Mouse (Mus musculus) 3T3-L1 (cell line): ENCODE measurements around the gene Tomm70a.

Source experiments
- DNase-seq: peaks from one replicate; pipeline ENCODE4 v3.0.0-alpha.2; 2015; ENCODE audit warnings: low read depth, low spot score

The Tomm70a gene

DNA sequence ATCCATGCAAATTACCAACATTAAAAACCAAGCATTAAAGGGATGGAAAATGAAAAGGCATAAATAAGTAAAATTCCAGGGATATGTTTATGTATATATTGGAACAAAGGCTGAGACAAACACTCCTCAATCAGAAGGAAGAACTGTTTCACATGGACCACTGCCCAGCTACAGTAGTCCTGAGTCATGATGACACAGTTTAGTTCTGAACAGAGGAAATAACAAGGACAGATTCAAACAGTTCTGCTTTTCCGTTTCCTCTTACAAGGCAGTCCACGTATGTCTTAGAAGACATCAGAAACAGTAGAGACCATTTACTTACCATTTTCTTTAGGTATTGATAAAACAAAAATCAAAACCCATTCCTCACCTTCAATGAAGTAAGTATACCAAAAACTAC lies 68.0 kb downstream of the Tomm70a start:
- peak; percentile 79 for DNase-seq

- no peak for DNase-seq
Measured at GRCm38 (mm10) chr16:57190390-57190789, 68.9 kb downstream of the Tomm70a start.

DNA sequence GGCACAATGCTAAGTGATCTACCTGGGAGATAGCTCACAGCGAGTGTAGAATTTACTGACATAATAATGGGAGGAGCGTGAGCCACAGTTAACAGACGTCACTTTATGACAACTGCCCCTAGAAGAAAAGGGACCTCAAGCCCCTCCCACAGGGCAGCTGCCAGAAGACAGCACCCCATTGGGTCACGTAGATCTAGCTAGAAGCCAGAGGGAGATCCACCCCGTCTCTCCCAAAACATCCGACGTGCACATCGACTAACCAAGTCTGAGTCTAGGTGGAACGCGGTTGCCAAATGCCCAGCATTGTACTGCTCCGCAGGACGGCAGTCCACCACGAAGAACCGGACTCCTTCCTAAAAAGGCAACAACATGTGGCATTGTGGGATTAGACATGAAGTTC lies 69.7 kb downstream of the Tomm70a start:
- DNase-seq, result no peak

GRCm38 (mm10) chr16:57196590-57196989 lies 75.1 kb downstream of the Tomm70a start:
- DNase-seq, result no peak

DNA sequence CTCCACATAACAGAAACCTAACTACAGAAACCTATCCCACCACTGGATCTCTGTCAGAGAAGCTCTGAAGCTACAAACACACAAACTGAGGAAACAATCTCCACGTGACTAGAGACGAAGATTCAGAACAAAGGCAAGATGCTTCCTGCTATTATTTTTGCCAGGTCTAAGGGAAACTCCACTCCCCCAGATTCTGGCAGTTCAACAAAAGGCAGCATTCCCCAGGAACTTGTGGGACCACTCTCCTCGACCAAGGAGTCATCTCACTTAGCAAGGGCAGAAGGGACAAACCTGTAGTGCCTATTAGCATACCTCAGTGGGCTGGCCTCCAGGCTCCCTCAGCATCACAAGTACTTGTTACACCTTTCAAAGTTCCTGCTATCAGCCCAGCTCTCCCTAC lies 75.8 kb downstream of the Tomm70a start:
- DNase-seq, result no peak
